Mouse (Mus musculus): ENCODE data around the gene Snph. TPM values are rescaled to one million over a fixed set of nuclear protein-coding genes. Genes with fewer than 3 reads are reported as not detected.
"Not testable (repeated sequence)": the region's sequence is repeated elsewhere in the genome, so short reads cannot be mapped to it uniquely, and the experiment has no call there.

Snph gene
- total RNA-seq (2017) = not detected in 2 replicates

- ATAC-seq (ENCODE audit: extremely low read depth, insufficient number of reproducible peaks, low FRiP score, poor library complexity, severe bottlenecking) = no peak
Observed at GRCm38 (mm10) chr2:151632159-151632814, at the start of gene Snph. Gene Snph (minus strand): TSS chr2:151632593.

- ATAC-seq (ENCODE audit: extremely low read depth, insufficient number of reproducible peaks, low FRiP score, poor library complexity, severe bottlenecking) = no peak
Observed at GRCm38 (mm10) chr2:151676234-151676633, 43.8 kb upstream of the Snph start.

GRCm38 (mm10) chr2:151670968-151671329, 38.6 kb upstream of the Snph start:
- no peak for ATAC-seq (ENCODE audit: extremely low read depth, insufficient number of reproducible peaks, low FRiP score, poor library complexity, severe bottlenecking)

GRCm38 (mm10) chr2:151670026-151670967, 37.9 kb upstream of the Snph start:
- no peak for ATAC-seq (ENCODE audit: extremely low read depth, insufficient number of reproducible peaks, low FRiP score, poor library complexity, severe bottlenecking)

- no peak for ATAC-seq (ENCODE audit: extremely low read depth, insufficient number of reproducible peaks, low FRiP score, poor library complexity, severe bottlenecking)
Observed at GRCm38 (mm10) chr2:151668433-151668832, 36.0 kb upstream of the Snph start, which contains the start of gene Rad21l. Gene Rad21l (minus strand): TSS chr2:151668533.

GRCm38 (mm10) chr2:151652053-151652452, 19.7 kb upstream of the Snph start:
- no peak for ATAC-seq (ENCODE audit: extremely low read depth, insufficient number of reproducible peaks, low FRiP score, poor library complexity, severe bottlenecking)

GRCm38 (mm10) chr2:151636015-151636402, 3.6 kb upstream of the Snph start:
- ATAC-seq (ENCODE audit: extremely low read depth, insufficient number of reproducible peaks, low FRiP score, poor library complexity, severe bottlenecking) = no peak

GRCm38 (mm10) chr2:151635362-151636014, 3.1 kb upstream of the Snph start:
- ATAC-seq (ENCODE audit: extremely low read depth, insufficient number of reproducible peaks, low FRiP score, poor library complexity, severe bottlenecking) = no peak

- ATAC-seq (ENCODE audit: extremely low read depth, insufficient number of reproducible peaks, low FRiP score, poor library complexity, severe bottlenecking) = no peak
Observed at GRCm38 (mm10) chr2:151634903-151635302, 2.5 kb upstream of the Snph start.

GRCm38 (mm10) chr2:151632982-151633381, 589 bp upstream of the Snph start:
- no peak for ATAC-seq (ENCODE audit: extremely low read depth, insufficient number of reproducible peaks, low FRiP score, poor library complexity, severe bottlenecking)

GRCm38 (mm10) chr2:151631406-151632158, 811 bp downstream of the Snph start:
- no peak for ATAC-seq (ENCODE audit: extremely low read depth, insufficient number of reproducible peaks, low FRiP score, poor library complexity, severe bottlenecking)

GRCm38 (mm10) chr2:151629310-151629709, 3.1 kb downstream of the Snph start:
- ATAC-seq (ENCODE audit: extremely low read depth, insufficient number of reproducible peaks, low FRiP score, poor library complexity, severe bottlenecking) = no peak

- ATAC-seq (ENCODE audit: extremely low read depth, insufficient number of reproducible peaks, low FRiP score, poor library complexity, severe bottlenecking) = no peak
Observed at GRCm38 (mm10) chr2:151628011-151628410, 4.4 kb downstream of the Snph start.

GRCm38 (mm10) chr2:151626296-151626695, 6.1 kb downstream of the Snph start:
- no peak for ATAC-seq (ENCODE audit: extremely low read depth, insufficient number of reproducible peaks, low FRiP score, poor library complexity, severe bottlenecking)

GRCm38 (mm10) chr2:151623776-151624175, 8.6 kb downstream of the Snph start:
- ATAC-seq (ENCODE audit: extremely low read depth, insufficient number of reproducible peaks, low FRiP score, poor library complexity, severe bottlenecking) = no peak

GRCm38 (mm10) chr2:151616551-151617329, 15.7 kb downstream of the Snph start:
- ATAC-seq (ENCODE audit: extremely low read depth, insufficient number of reproducible peaks, low FRiP score, poor library complexity, severe bottlenecking) = no peak

- not testable (repeated sequence) for ATAC-seq (ENCODE audit: extremely low read depth, insufficient number of reproducible peaks, low FRiP score, poor library complexity, severe bottlenecking)
Observed at GRCm38 (mm10) chr2:151615779-151616178, 16.6 kb downstream of the Snph start.

GRCm38 (mm10) chr2:151609974-151610373, 22.4 kb downstream of the Snph start:
- no peak for ATAC-seq (ENCODE audit: extremely low read depth, insufficient number of reproducible peaks, low FRiP score, poor library complexity, severe bottlenecking)

All from neutrophil, adult 5-6 weeks (primary cell).